Mouse (Mus musculus) limb, embryonic 12.5 days (tissue): ENCODE measurements at regions not wholly inside any gene's neighbourhood (a gene's known extent, or its start where the extent isn't known, plus 50 kb on each side); places are given as distances from the start of the nearest gene placed in this dataset.

Experiments
- ATAC-seq: fragments of 200-750 bp; cut with Nextera tagmentation; 2 replicates; pipeline ENCODE4 v1.8.0; 2017; ENCODE audit warnings: low read depth, moderate TSS enrichment; ENCODE audit not compliant: insufficient number of reproducible peaks, insufficient read depth, low FRiP score, low TSS enrichment
- H3K27ac ChIP-seq: fragments of 300-500 bp; sonication (generic); 2 replicates; pipeline ENCODE4 v1.5.1; 2016; ENCODE audit warnings: mild to moderate bottlenecking, moderate library complexity
- H3K27me3 ChIP-seq: fragments of 300-500 bp; sonication (generic); 2 replicates; pipeline ENCODE4 v1.6.1; 2016; ENCODE audit warnings: mild to moderate bottlenecking, moderate library complexity
- H3K36me3 ChIP-seq: fragments of 300-500 bp; sonication (generic); 2 replicates; pipeline ENCODE4 v1.6.1; 2016; ENCODE audit warnings: mild to moderate bottlenecking, moderate library complexity
- H3K4me1 ChIP-seq: fragments of 300-500 bp; sonication (generic); replicated peaks from 2 replicates; pipeline ENCODE4 v1.6.1; 2016
- H3K4me2 ChIP-seq: fragments of 300-500 bp; sonication (generic); 2 replicates; pipeline ENCODE4 v1.6.1; 2016; ENCODE audit warnings: mild to moderate bottlenecking, moderate library complexity
- H3K4me3 ChIP-seq: fragments of 300-500 bp; sonication (generic); replicated peaks from 2 replicates; pipeline ENCODE4 v1.5.1; 2016; ENCODE audit warnings: mild to moderate bottlenecking
- H3K9ac ChIP-seq: fragments of 300-500 bp; sonication (generic); replicated peaks from 2 replicates; pipeline ENCODE4 v1.6.1; 2016; ENCODE audit warnings: mild to moderate bottlenecking, moderate library complexity
- H3K9me3 ChIP-seq: fragments of 300-500 bp; sonication (generic); 2 replicates; pipeline ENCODE4 v1.6.1; 2016; ENCODE audit warnings: mild to moderate bottlenecking, moderate library complexity
- WGBS: fragments of 180-500 bp; shearing (Covaris S2); methylation state at CpG from one replicate; pipeline ENCODE4 v1.1.7; 2016; 5-methylcytosine and 5-hydroxymethylcytosine counted together

- Histone ChIP-seq H3K27me3 (no peaks in the 10 kb centered on the region), H3K36me3 (no peaks in the 10 kb centered on the region), H3K4me2 (no peak overlapping the region), H3K9me3 (no peaks in the 10 kb centered on the region), H3K9ac (no peak overlapping the region), H3K4me1 (no peaks in the 10 kb centered on the region), H3K27ac (no peak overlapping the region), H3K4me3 (no peak overlapping the region)
- no peak for ATAC-seq
These were observed 203.7 kb upstream of the Tyrp1 start for GRCm38 (mm10) chr4:80630260-80630659.

- Histone ChIP-seq H3K4me2 (no peak overlapping the region), H3K36me3 (no peaks in the 10 kb centered on the region), H3K9me3 (no peaks in the 10 kb centered on the region), H3K9ac (no peak overlapping the region), H3K4me3 (no peak overlapping the region), H3K27ac (no peak overlapping the region), H3K27me3 (no peaks in the 10 kb centered on the region), H3K4me1 (no peaks in the 10 kb centered on the region)
- ATAC-seq: no peak
- 63% methylated on average over 4 of the region's 4 CpGs for WGBS
These were observed 202.9 kb upstream of the Tyrp1 start for GRCm38 (mm10) chr4:80631041-80631440.

DNA sequence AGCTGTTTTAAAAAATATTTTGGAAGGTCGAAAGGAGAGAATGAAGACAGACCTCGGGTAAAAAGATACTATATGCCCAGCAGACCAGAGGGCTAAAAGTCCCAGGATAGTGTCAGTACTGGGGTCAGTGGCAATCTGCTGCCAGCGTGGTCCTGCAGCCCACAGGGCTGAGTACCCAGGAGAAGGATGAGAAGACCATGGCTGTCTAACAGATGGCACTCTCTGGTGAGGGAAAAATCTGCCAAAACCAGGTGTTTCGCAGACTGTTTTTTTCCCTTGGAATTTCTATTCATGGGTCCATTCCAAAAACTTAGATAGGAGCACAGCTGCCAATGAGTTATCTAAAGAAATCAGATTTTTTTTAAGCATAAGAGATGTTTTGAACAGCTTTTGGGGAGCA is 202.5 kb upstream of the Tyrp1 start:
- ATAC-seq: no peak
- H3K27ac ChIP-seq: no peak overlapping the region
- H3K36me3 ChIP-seq: no peaks in the 10 kb centered on the region
- no peaks in the 10 kb centered on the region for H3K4me1 ChIP-seq
- H3K4me2 ChIP-seq: no peak overlapping the region
- 73% methylated on average over 4 of the region's 4 CpGs for WGBS
- H3K4me3 ChIP-seq: no peak overlapping the region
- no peak overlapping the region for H3K9ac ChIP-seq
- H3K27me3 ChIP-seq: no peaks in the 10 kb centered on the region
- H3K9me3 ChIP-seq: no peaks in the 10 kb centered on the region

DNA sequence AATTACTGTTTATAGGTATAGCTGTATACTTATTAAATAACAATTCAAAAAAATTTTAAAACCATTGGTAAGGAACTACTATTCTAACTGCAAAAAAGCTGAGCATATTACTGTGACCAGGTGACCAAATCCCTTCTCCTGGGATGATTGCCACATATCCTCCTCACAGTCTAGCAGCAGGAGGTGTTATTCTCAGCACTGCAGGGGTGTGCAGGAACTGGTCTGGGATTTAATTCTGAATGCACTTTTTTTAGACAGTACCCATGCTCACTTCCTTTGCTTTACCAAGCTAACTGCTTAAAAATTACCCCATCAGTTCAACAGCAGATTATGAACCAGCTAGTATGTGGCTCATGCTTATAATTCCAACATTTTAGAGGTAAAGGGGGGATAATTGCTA is 195.5 kb upstream of the Tyrp1 start:
- H3K36me3 ChIP-seq: no peaks in the 10 kb centered on the region
- no peak overlapping the region for H3K4me3 ChIP-seq
- H3K9me3 ChIP-seq: no peaks in the 10 kb centered on the region
- H3K9ac ChIP-seq: no peak overlapping the region
- H3K27ac ChIP-seq: no peak overlapping the region
- no peaks in the 10 kb centered on the region for H3K4me1 ChIP-seq
- H3K4me2 ChIP-seq: no peak overlapping the region
- no peaks in the 10 kb centered on the region for H3K27me3 ChIP-seq
- ATAC-seq: no peak
